Mouse (Mus musculus): ENCODE measurements at regions not wholly inside any gene's neighbourhood (a gene's known extent, or its start where the extent isn't known, plus 50 kb on each side); places are given as distances from the start of the nearest gene placed in this dataset.

- Histone ChIP-seq H3K4me3 (replicated peaks; ENCODE audit: low read depth, low read length) (no peak overlapping the region), H3K27me3 (ENCODE audit: insufficient read depth, low read length) (no peaks in the 10 kb centered on the region), H3K9me3 (replicated peaks; ENCODE audit: low read length) (no peaks in the 10 kb centered on the region), H3K36me3 (ENCODE audit: insufficient read depth, low read length) (no peaks in the 10 kb centered on the region), H3K4me2 (ENCODE audit: low read length) (no peak overlapping the region), H3K4me1 (replicated peaks; ENCODE audit: insufficient read depth, low read length) (no peaks in the 10 kb centered on the region), H3K27ac (no peak overlapping the region), H3K9ac (ENCODE audit: low read depth, low read length) (no peak overlapping the region)
- DNase-seq (ENCODE audit: low spot score) (peak; percentile 48), ATAC-seq (replicated peaks; ENCODE audit: low FRiP score, low read depth) (no peak)
- WGBS, result 31% methylated on average over 5 of the region's 5 CpGs
- TF ChIP-seq CTCF (IDR thresholded peaks at IDR 0.05; ENCODE audit: low read depth), result no peak
These were observed 113.0 kb upstream of the Sash1 start for GRCm38 (mm10) chr10:8998758-8999398.

- TF ChIP-seq CTCF (IDR thresholded peaks at IDR 0.05; ENCODE audit: low read depth), result no peak
- Histone ChIP-seq H3K27ac (no peak overlapping the region), H3K9me3 (replicated peaks; ENCODE audit: low read length) (no peaks in the 10 kb centered on the region), H3K27me3 (ENCODE audit: insufficient read depth, low read length) (no peaks in the 10 kb centered on the region), H3K9ac (ENCODE audit: low read depth, low read length) (no peak overlapping the region), H3K4me3 (replicated peaks; ENCODE audit: low read depth, low read length) (no peak overlapping the region), H3K4me2 (ENCODE audit: low read length) (no peak overlapping the region), H3K36me3 (ENCODE audit: insufficient read depth, low read length) (no peaks in the 10 kb centered on the region), H3K4me1 (replicated peaks; ENCODE audit: insufficient read depth, low read length) (no peaks in the 10 kb centered on the region)
- DNase-seq (ENCODE audit: low spot score) (no peak), ATAC-seq (replicated peaks; ENCODE audit: low FRiP score, low read depth) (no peak)
- WGBS, result 59% methylated on average over 2 of the region's 2 CpGs
These were observed 112.5 kb upstream of the Sash1 start for GRCm38 (mm10) chr10:8998356-8998755.

- H3K4me1 ChIP-seq (replicated peaks; ENCODE audit: insufficient read depth, low read length), result no peaks in the 10 kb centered on the region
- no peak for TF ChIP-seq CTCF (IDR thresholded peaks at IDR 0.05; ENCODE audit: low read depth)
- H3K4me2 ChIP-seq (ENCODE audit: low read length), result no peak overlapping the region
- H3K36me3 ChIP-seq (ENCODE audit: insufficient read depth, low read length), result no peaks in the 10 kb centered on the region
- no peak overlapping the region for H3K4me3 ChIP-seq (replicated peaks; ENCODE audit: low read depth, low read length)
- H3K9me3 ChIP-seq (replicated peaks; ENCODE audit: low read length), result no peaks in the 10 kb centered on the region
- H3K27me3 ChIP-seq (ENCODE audit: insufficient read depth, low read length), result no peaks in the 10 kb centered on the region
- DNase-seq (ENCODE audit: low spot score) (no peak), ATAC-seq (replicated peaks; ENCODE audit: low FRiP score, low read depth) (no peak)
- no peak overlapping the region for H3K9ac ChIP-seq (ENCODE audit: low read depth, low read length)
- WGBS, result 39% methylated on average over 3 of the region's 3 CpGs
- no peak overlapping the region for H3K27ac ChIP-seq
These were observed 109.2 kb upstream of the Sash1 start for GRCm38 (mm10) chr10:8995097-8995496.

GRCm38 (mm10) chr10:8986339-8986738, 100.5 kb upstream of the Sash1 start:
- no peak overlapping the region for H3K4me3 ChIP-seq (replicated peaks; ENCODE audit: low read depth, low read length)
- no peaks in the 10 kb centered on the region for H3K9me3 ChIP-seq (replicated peaks; ENCODE audit: low read length)
- ATAC-seq (replicated peaks; ENCODE audit: low FRiP score, low read depth) (no peak), DNase-seq (ENCODE audit: low spot score) (no peak)
- H3K27me3 ChIP-seq (ENCODE audit: insufficient read depth, low read length), result no peaks in the 10 kb centered on the region
- TF ChIP-seq CTCF (IDR thresholded peaks at IDR 0.05; ENCODE audit: low read depth), result no peak
- no peak overlapping the region for H3K9ac ChIP-seq (ENCODE audit: low read depth, low read length)
- H3K27ac ChIP-seq, result no peak overlapping the region
- H3K4me2 ChIP-seq (ENCODE audit: low read length), result no peak overlapping the region
- H3K36me3 ChIP-seq (ENCODE audit: insufficient read depth, low read length), result no peaks in the 10 kb centered on the region
- no peaks in the 10 kb centered on the region for H3K4me1 ChIP-seq (replicated peaks; ENCODE audit: insufficient read depth, low read length)
- 90% methylated on average over 7 of the region's 7 CpGs for WGBS

GRCm38 (mm10) chr10:8983347-8983746, 97.5 kb upstream of the Sash1 start:
- Histone ChIP-seq H3K9ac (ENCODE audit: low read depth, low read length) (no peak overlapping the region), H3K4me1 (replicated peaks; ENCODE audit: insufficient read depth, low read length) (no peaks in the 10 kb centered on the region), H3K27me3 (ENCODE audit: insufficient read depth, low read length) (no peaks in the 10 kb centered on the region), H3K27ac (no peak overlapping the region), H3K4me2 (ENCODE audit: low read length) (no peak overlapping the region), H3K36me3 (ENCODE audit: insufficient read depth, low read length) (no peaks in the 10 kb centered on the region), H3K9me3 (replicated peaks; ENCODE audit: low read length) (no peaks in the 10 kb centered on the region), H3K4me3 (replicated peaks; ENCODE audit: low read depth, low read length) (no peak overlapping the region)
- 79% methylated on average over 4 of the region's 4 CpGs for WGBS
- DNase-seq (ENCODE audit: low spot score) (no peak), ATAC-seq (replicated peaks; ENCODE audit: low FRiP score, low read depth) (no peak)
- TF ChIP-seq CTCF (IDR thresholded peaks at IDR 0.05; ENCODE audit: low read depth), result no peak

GRCm38 (mm10) chr10:8980568-8980967, 94.7 kb upstream of the Sash1 start:
- no peaks in the 10 kb centered on the region for H3K27me3 ChIP-seq (ENCODE audit: insufficient read depth, low read length)
- TF ChIP-seq CTCF (IDR thresholded peaks at IDR 0.05; ENCODE audit: low read depth), result no peak
- no peak for ATAC-seq (replicated peaks; ENCODE audit: low FRiP score, low read depth)
- H3K4me3 ChIP-seq (replicated peaks; ENCODE audit: low read depth, low read length), result no peak overlapping the region
- no peaks in the 10 kb centered on the region for H3K4me1 ChIP-seq (replicated peaks; ENCODE audit: insufficient read depth, low read length)
- no peaks in the 10 kb centered on the region for H3K36me3 ChIP-seq (ENCODE audit: insufficient read depth, low read length)
- no peak overlapping the region for H3K9ac ChIP-seq (ENCODE audit: low read depth, low read length)
- no peaks in the 10 kb centered on the region for H3K9me3 ChIP-seq (replicated peaks; ENCODE audit: low read length)
- 61% methylated on average over 1 of the region's 1 CpGs for WGBS
- H3K27ac ChIP-seq, result no peak overlapping the region
- no peak overlapping the region for H3K4me2 ChIP-seq (ENCODE audit: low read length)
- DNase-seq (ENCODE audit: low spot score), result peak; percentile 81

- Histone ChIP-seq H3K9me3 (replicated peaks; ENCODE audit: low read length) (no peaks in the 10 kb centered on the region), H3K4me2 (ENCODE audit: low read length) (no peak overlapping the region), H3K27me3 (ENCODE audit: insufficient read depth, low read length) (no peaks in the 10 kb centered on the region), H3K4me1 (replicated peaks; ENCODE audit: insufficient read depth, low read length) (no peaks in the 10 kb centered on the region), H3K9ac (ENCODE audit: low read depth, low read length) (no peak overlapping the region), H3K36me3 (ENCODE audit: insufficient read depth, low read length) (no peaks in the 10 kb centered on the region), H3K27ac (no peak overlapping the region), H3K4me3 (replicated peaks; ENCODE audit: low read depth, low read length) (no peak overlapping the region)
- TF ChIP-seq CTCF (IDR thresholded peaks at IDR 0.05; ENCODE audit: low read depth), result no peak
- 93% methylated on average over 3 of the region's 3 CpGs for WGBS
- ATAC-seq (replicated peaks; ENCODE audit: low FRiP score, low read depth) (no peak), DNase-seq (ENCODE audit: low spot score) (no peak)
These were observed 92.7 kb upstream of the Sash1 start for GRCm38 (mm10) chr10:8978595-8978994.
